Mouse (Mus musculus) erythroblast, embryonic 14.5 days (primary cell): ENCODE measurements around the gene Wfdc17. TPM values are rescaled to one million over a fixed set of nuclear protein-coding genes. Genes with fewer than 3 reads are reported as not detected.

Source experiments
- H3K27me3 ChIP-seq: 2 replicates; pipeline ENCODE4 v1.6.1; 2012; ENCODE audit warnings: inconsistent platforms; ENCODE audit not compliant: control insufficient read depth
- H3K36me3 ChIP-seq: 2 replicates; pipeline ENCODE4 v1.6.1; 2012; ENCODE audit warnings: mild to moderate bottlenecking, inconsistent platforms; ENCODE audit not compliant: control insufficient read depth
- H3K4me1 ChIP-seq: 2 replicates; pipeline ENCODE4 v1.6.1; 2012; ENCODE audit warnings: inconsistent platforms; ENCODE audit not compliant: control insufficient read depth
- H3K4me3 ChIP-seq: replicated peaks from 2 replicates; pipeline ENCODE3; 2012; ENCODE audit warnings: moderate library complexity, mild to moderate bottlenecking, inconsistent platforms
- H3K9me3 ChIP-seq: 2 replicates; pipeline ENCODE4 v1.6.1; 2012; ENCODE audit warnings: low read length, inconsistent platforms, mixed read lengths; ENCODE audit not compliant: control insufficient read depth
- GATA1 ChIP-seq: IDR thresholded peaks from 2 replicates; pipeline ENCODE4 v1.6.1; 2012; ENCODE audit warnings: low read length, inconsistent platforms, mixed read lengths
- TAL1 ChIP-seq: IDR thresholded peaks from 3 replicates; pipeline ENCODE4 v1.6.1; 2012; ENCODE audit warnings: low read length, inconsistent platforms, mixed read lengths
- polyA plus RNA-seq: library from polyadenylated mRNA; stranded (reverse); fragments of >175 nt; gene quantifications from 2 replicates; pipeline ENCODE4 v1.2.3, GENCODE M21; 2012

The Wfdc17 gene
- polyA plus RNA-seq: not detected in 2 replicates

DNA sequence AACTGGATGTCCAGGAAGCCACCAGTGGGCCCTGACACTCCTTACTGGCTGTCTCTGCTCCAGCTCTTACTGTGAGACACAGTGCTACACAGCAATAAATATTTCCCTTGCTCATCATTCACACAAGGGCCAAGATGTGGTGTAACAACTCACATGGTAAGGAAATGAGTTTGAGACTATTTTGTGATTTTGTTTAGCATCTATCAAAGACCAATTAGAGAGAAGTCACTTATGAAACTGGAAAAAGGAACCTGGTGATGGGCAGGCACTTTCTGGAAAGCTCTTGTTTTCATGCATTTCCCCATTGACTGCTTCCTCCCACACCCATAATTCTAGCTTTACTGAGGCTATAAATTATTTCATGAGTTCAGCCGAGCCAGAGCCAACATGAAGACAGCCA, at the start of gene Wfdc17:
Gene Wfdc17, plus strand, starts transcription at position 287 of the 400 bp plus-strand sequence.
- no peaks in the 10 kb centered on the region for H3K4me1 ChIP-seq
- no peak within 1 kb of the TSS for H3K4me3 ChIP-seq
- H3K9me3 ChIP-seq: no peaks in the 10 kb centered on the region

DNA sequence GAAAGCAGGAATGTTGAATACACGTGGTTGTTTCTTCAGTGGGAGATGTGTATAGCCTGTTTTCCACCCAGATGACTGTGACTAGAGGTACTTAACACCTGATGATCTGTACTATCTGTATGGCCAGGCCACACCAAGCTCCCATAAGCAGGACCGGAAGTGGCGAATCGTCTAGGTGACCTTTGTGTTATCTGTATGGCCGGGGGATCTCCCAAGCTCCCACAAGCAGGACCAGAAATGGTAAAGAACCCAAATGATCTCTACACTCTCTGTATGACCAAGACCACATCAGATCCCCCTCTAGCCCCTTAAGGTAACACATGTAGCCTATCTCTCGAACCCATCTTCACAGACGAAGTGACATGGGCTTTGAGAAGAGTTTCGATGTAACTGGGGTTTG, 49.2 kb upstream of the Wfdc17 start:
- TF ChIP-seq TAL1 (no peak), GATA1 (no peak)
- H3K9me3 ChIP-seq: no peaks in the 10 kb centered on the region
- no peaks in the 10 kb centered on the region for H3K4me1 ChIP-seq
- no peaks in the 10 kb centered on the region for H3K27me3 ChIP-seq
- no peak overlapping the region for H3K4me3 ChIP-seq
- H3K36me3 ChIP-seq: no peaks in the 10 kb centered on the region

More for the DNA sequence above, at the start of gene Wfdc17:
- Histone ChIP-seq H3K27me3 (no peaks in the 10 kb centered on the region), H3K36me3 (no peaks in the 10 kb centered on the region)
- no peak for TF ChIP-seq TAL1
- TF ChIP-seq GATA1: no peak

DNA sequence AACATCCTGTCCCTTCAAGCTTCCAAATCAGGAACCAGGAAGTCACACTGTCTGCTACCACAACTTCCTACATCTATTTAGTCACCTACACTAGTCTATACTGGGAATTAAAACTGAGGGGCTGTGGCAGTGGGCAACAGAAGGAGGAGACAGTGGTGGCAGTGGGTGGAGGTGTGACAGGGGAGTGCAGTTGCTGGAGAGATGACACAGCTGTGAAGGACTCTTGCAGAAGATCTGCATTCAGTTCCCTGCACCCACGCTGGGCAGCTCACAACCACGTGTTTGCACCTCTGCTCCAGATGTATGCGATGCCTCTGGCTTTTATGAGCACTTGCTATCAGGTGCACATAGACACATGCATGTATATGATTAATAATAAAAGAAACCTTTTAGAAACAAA, 46.3 kb upstream of the Wfdc17 start:
- Histone ChIP-seq H3K9me3 (no peaks in the 10 kb centered on the region), H3K36me3 (no peaks in the 10 kb centered on the region), H3K4me1 (no peaks in the 10 kb centered on the region), H3K4me3 (no peak overlapping the region), H3K27me3 (no peaks in the 10 kb centered on the region)
- no peak for TF ChIP-seq GATA1
- no peak for TF ChIP-seq TAL1

DNA sequence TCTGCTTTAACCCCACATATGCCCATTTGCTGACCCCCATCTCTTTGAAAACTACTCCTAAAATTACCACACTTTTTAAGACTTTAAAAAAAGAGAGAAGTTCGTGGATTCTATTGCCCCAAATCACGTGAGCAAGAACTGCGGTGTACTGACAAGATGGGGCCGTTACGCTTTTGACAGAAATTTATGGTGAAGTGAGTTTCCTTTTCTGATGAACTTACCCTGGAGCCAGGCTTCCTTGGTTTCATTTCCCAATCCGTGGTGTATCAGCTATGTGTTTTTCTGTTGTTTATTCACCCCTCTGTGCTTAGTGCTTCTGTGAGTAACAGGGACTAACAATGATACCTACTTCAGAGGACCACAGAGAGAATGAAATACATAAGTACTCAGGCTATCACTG, 45.0 kb upstream of the Wfdc17 start:
- no peak for TF ChIP-seq TAL1
- TF ChIP-seq GATA1: no peak
- Histone ChIP-seq H3K27me3 (no peaks in the 10 kb centered on the region), H3K4me1 (no peaks in the 10 kb centered on the region), H3K4me3 (no peak overlapping the region), H3K36me3 (no peaks in the 10 kb centered on the region), H3K9me3 (no peaks in the 10 kb centered on the region)

DNA sequence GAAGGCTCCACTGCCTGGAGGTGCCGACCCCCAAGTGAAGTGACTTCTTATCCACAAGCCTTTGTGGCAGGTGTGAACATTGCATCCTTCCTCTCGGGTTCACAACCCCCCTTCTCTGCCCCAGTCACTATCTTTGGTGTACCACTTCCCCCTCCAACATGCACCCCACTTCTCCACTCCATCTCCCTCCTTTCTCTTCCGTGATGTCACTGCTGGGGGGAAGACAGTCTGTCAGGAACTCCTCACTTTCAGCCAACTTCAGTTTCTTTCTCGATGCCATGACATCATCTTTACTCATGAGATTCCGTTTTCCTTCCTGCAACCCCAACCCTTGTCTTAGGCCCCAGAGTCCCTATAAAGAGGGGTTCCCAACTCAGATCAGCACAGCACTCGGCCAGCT, 41.6 kb upstream of the Wfdc17 start, which contains the start of gene Ccl4:
Gene Ccl4, plus strand, starts transcription at position 381 of the 400 bp plus-strand sequence.
- Histone ChIP-seq H3K4me3 (no peak within 1 kb of the TSS), H3K4me1 (no peaks in the 10 kb centered on the region), H3K27me3 (no peaks in the 10 kb centered on the region), H3K9me3 (no peaks in the 10 kb centered on the region), H3K36me3 (no peaks in the 10 kb centered on the region)
- TF ChIP-seq TAL1 (no peak), GATA1 (no peak)

DNA sequence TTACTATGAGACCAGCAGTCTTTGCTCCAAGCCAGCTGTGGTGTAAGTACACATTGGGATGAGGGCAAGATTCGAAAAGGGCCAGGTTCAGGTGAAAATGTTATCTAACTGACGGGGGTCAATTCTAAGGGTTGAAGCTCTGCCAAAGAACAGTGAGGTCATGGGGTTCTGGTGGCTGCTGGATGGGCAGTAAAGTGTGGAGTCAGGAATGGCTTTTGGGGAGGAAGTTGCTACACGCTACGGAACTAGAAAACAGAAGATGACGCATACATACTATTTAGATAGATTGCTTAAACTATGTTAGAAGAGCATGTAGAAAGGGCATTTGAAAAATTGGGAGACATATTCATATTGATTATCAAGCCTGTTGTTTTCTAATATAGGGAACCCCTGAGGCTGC, 40.3 kb upstream of the Wfdc17 start:
- TF ChIP-seq TAL1 (no peak), GATA1 (no peak)
- H3K4me1 ChIP-seq: no peaks in the 10 kb centered on the region
- no peaks in the 10 kb centered on the region for H3K9me3 ChIP-seq
- no peak overlapping the region for H3K4me3 ChIP-seq
- no peaks in the 10 kb centered on the region for H3K27me3 ChIP-seq
- no peaks in the 10 kb centered on the region for H3K36me3 ChIP-seq

DNA sequence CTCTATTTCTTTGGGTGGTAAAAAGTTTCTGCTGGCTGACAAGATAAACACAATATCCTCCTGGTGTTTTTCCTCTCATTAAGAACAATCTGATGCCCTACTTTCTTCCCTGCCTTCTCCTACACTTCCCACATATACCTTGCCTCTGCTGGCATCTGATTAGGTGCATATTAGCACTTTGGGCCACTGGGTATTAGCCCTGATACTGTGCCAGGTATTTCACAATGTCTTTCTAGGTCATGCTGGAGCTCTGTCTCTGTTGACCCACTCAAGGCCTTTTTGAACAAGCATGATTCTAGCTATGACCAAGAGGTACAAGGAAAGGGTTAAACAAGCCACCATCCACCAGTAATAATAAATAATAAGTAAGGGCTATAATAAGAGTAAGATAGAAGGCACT, 32.0 kb upstream of the Wfdc17 start:
- no peaks in the 10 kb centered on the region for H3K9me3 ChIP-seq
- no peak overlapping the region for H3K4me3 ChIP-seq
- H3K27me3 ChIP-seq: no peaks in the 10 kb centered on the region
- no peaks in the 10 kb centered on the region for H3K36me3 ChIP-seq
- no peak for TF ChIP-seq TAL1
- TF ChIP-seq GATA1: no peak
- H3K4me1 ChIP-seq: no peaks in the 10 kb centered on the region

DNA sequence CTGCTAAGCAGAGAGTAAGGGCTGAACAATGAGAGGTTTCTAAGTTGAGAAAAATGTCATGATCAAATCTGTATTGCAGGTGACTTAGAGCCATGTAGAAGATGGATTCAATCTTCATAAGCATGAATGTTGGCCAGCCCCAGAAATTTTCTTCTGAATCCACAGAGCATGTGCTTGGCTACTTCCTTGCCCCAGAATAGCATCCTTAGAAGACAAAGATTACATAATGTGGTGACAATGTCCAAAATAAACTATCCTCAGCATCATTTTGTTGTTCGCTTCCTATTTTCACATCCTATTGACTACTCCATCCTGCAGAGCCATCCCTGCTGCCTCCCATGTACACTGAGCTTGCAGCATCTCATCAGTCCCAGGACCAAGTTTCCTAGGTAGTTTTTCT, 28.1 kb upstream of the Wfdc17 start:
- Histone ChIP-seq H3K4me3 (no peak overlapping the region), H3K36me3 (no peaks in the 10 kb centered on the region), H3K9me3 (no peaks in the 10 kb centered on the region), H3K4me1 (no peaks in the 10 kb centered on the region), H3K27me3 (no peaks in the 10 kb centered on the region)
- TF ChIP-seq GATA1 (no peak), TAL1 (no peak)

DNA sequence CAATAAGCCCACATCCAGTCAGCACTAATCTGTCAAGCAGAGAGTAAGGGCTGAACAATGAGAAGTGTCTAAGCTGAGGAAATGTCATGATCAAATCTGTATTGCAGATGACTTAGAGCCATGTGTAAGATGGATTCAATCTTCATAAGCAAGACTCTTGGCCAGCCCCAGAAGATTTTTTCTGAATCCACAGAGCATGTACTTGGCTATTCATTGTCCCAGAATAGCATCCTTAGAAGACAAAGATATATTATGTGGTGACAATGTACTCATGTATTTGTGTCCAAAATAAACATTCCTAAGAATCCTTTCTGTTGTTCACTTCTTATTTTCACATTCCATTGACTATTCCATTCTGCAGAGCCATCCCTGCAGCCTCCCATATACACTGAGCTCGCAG, 13.9 kb upstream of the Wfdc17 start:
- no peaks in the 10 kb centered on the region for H3K4me1 ChIP-seq
- H3K27me3 ChIP-seq: no peaks in the 10 kb centered on the region
- H3K4me3 ChIP-seq: no peak overlapping the region
- no peaks in the 10 kb centered on the region for H3K36me3 ChIP-seq
- no peak for TF ChIP-seq TAL1
- TF ChIP-seq GATA1: no peak
- no peaks in the 10 kb centered on the region for H3K9me3 ChIP-seq

DNA sequence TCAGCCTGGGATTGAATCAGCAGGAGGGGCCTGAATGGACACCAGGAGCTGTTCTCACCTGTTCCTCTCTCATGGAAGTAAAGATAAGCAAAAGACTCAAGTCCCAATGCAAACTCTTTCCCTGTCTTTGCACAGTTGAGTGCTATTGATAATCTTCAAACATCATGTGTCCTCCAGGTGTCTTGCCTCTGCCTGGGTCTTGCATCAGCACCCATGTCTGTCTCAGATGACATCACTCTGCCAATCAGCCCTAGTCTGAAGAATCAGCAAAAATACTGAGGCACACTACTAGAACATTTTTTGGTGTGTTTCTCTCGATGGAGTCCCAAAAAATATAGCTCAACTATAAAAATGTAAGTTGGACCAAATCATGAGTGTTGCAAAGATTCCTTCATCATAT, 11.8 kb upstream of the Wfdc17 start:
- no peaks in the 10 kb centered on the region for H3K27me3 ChIP-seq
- no peaks in the 10 kb centered on the region for H3K4me1 ChIP-seq
- no peaks in the 10 kb centered on the region for H3K36me3 ChIP-seq
- no peaks in the 10 kb centered on the region for H3K9me3 ChIP-seq
- no peak overlapping the region for H3K4me3 ChIP-seq
- TF ChIP-seq TAL1 (no peak), GATA1 (no peak)
